Mouse (Mus musculus) small intestine, adult 10 weeks (tissue): ENCODE results near the gene Ptprn. TPM values are rescaled to one million over a fixed set of nuclear protein-coding genes. Genes with fewer than 3 reads are reported as not detected.

Experiments used
- polyA plus RNA-seq: library from polyadenylated mRNA; stranded (reverse); fragments of 350-450 nt; fragmentation: Illumina TruSeq; extraction: RNeasy Lipid Tissue Mini Kit (QIAGEN cat#74804); gene quantifications from one replicate; pipeline ENCODE4 v1.2.3, GENCODE M21; 2014; ENCODE audit warnings: low replicate concordance

The Ptprn gene
- not detected for polyA plus RNA-seq

GRCm38 (mm10) chr1:75264091-75264880, at the start of gene Ptprn:
TSS of gene Ptprn (minus strand) at chr1:75264502.

GRCm38 (mm10) chr1:75278228-75278627, 13.9 kb upstream of the Ptprn start, which contains the start of gene Resp18:
TSS of gene Resp18 (minus strand) at chr1:75278415.

GRCm38 (mm10) chr1:75236117-75237050, 27.9 kb downstream of the Ptprn start, which contains the start of gene Dnajb2:
TSS of gene Dnajb2 (plus strand) at chr1:75236406.

GRCm38 (mm10) chr1:75231664-75232152, 32.6 kb downstream of the Ptprn start, which contains the start of gene A630095N17Rik:
TSS of gene A630095N17Rik (minus strand) at chr1:75232102.

GRCm38 (mm10) chr1:75219531-75219930, 44.8 kb downstream of the Ptprn start, which contains the start of gene Tuba4a:
TSS of gene Tuba4a (minus strand) at chr1:75219865.

GRCm38 (mm10) chr1:75210136-75211087, 53.9 kb downstream of the Ptprn start, which contains the start of the genes Glb1l and Stk16:
TSS of gene Glb1l (minus strand) at chr1:75210813.
TSS of gene Stk16 (plus strand) at chr1:75210838.

Other genes with a start within 250 kb of the Ptprn start
- gene Nhej1, start 139.3 kb downstream of the Ptprn start, polyA plus RNA-seq, result not detected
- not detected for gene Slc23a3, start 130.6 kb downstream of the Ptprn start, polyA plus RNA-seq
- gene Cnppd1, start 121.8 kb downstream of the Ptprn start, polyA plus RNA-seq, result 8.0 TPM
- gene Retreg2, start 121.7 kb downstream of the Ptprn start, polyA plus RNA-seq, result 4.2 TPM
- gene Zfand2b, start 95.9 kb downstream of the Ptprn start, polyA plus RNA-seq, result 0.78 TPM
- gene Abcb6, start 84.1 kb downstream of the Ptprn start, polyA plus RNA-seq, result 3.8 TPM
- gene Ankzf1, start 72.4 kb downstream of the Ptprn start, polyA plus RNA-seq, result 18.0 TPM
- gene Atg9a, start 72.3 kb downstream of the Ptprn start, polyA plus RNA-seq, result 12.2 TPM
- gene Glb1l, start 53.7 kb downstream of the Ptprn start, polyA plus RNA-seq, result 8.1 TPM
- gene Stk16, start 53.7 kb downstream of the Ptprn start, polyA plus RNA-seq, result 17.4 TPM
- gene Tuba4a, start 44.6 kb downstream of the Ptprn start, polyA plus RNA-seq, result 4.2 TPM
- not detected for gene A630095N17Rik, start 32.4 kb downstream of the Ptprn start, polyA plus RNA-seq
- 4.0 TPM for gene Dnajb2, start 28.1 kb downstream of the Ptprn start, polyA plus RNA-seq
- 2.4 TPM for gene Resp18, start 13.9 kb upstream of the Ptprn start, polyA plus RNA-seq
- gene Dnpep, start 53.5 kb upstream of the Ptprn start, polyA plus RNA-seq, result 1.3 TPM
- 0.97 TPM for gene Des, start 95.8 kb upstream of the Ptprn start, polyA plus RNA-seq
- gene Speg, start 110.8 kb upstream of the Ptprn start, polyA plus RNA-seq, result 1.9 TPM
- gene Gmppa, start 171.4 kb upstream of the Ptprn start, polyA plus RNA-seq, result 5.8 TPM
- gene Asic4, start 185.9 kb upstream of the Ptprn start, polyA plus RNA-seq, result not detected
- not detected for gene Chpf, start 214.8 kb upstream of the Ptprn start, polyA plus RNA-seq
- not detected for gene Tmem198, start 215.0 kb upstream of the Ptprn start, polyA plus RNA-seq
- not detected for gene Obsl1, start 241.9 kb upstream of the Ptprn start, polyA plus RNA-seq
- not detected for gene Inha, start 242.6 kb upstream of the Ptprn start, polyA plus RNA-seq